Mouse (Mus musculus): ENCODE results near the gene 5730596B20Rik.

5730596B20Rik gene

DNA sequence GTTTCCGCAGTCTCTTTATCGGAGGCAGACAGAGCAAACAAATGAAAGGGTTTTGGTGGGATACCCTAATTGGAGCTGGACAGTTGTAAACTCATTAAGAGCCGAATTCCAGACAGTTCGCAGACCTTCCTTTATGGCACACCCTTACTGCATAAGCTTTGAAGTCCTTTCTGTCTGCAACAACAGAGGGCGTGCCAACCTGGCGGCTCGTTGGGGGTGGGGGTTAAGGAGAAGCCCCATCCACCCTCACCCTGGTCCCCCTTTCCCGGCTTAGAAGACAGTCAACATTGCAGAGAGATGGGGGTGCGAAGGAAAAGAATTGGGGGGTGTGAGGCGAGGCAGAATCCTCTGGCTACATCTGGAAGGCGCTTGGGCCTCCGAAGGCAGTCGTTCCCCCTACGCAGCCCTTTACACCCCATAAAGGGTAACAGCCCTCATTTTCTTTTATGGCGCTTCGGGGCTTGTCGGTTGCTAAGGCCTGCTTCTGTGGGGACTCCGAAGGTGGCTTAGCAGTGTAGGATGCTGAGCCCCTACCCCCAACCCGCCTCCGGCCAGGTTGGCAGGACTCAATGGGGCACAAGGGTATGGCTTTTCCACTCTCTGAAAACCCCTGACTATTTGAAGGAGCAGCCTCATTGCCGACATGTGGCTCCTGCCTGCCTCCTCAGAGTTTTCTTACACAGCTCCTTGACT lies 44.8 kb downstream of the 5730596B20Rik start:
- no peak for DNase-seq (ENCODE audit: extremely low read depth, insufficient read length, low spot score)

DNA sequence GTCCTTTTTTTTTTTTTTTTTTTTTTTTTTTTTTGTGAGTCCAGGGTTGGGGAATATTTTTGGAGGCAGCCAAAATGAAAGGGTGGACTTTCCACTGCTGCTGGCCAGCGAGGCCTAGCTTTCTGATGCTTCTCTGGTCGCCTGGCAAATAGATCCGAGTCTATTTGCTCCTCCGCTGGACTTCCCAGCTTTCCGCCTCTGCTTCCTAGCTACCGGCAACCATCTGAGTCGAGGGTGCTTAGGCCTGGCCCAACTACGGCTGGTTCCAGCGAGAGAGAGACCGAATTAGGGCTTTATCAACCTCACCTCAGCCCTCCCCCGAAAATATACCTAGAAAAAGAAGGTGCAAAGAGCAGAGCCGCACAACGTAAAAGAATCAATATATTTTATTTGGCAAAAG lies 45.4 kb downstream of the 5730596B20Rik start:
- DNase-seq (ENCODE audit: extremely low read depth, insufficient read length, low spot score), result no peak

DNA sequence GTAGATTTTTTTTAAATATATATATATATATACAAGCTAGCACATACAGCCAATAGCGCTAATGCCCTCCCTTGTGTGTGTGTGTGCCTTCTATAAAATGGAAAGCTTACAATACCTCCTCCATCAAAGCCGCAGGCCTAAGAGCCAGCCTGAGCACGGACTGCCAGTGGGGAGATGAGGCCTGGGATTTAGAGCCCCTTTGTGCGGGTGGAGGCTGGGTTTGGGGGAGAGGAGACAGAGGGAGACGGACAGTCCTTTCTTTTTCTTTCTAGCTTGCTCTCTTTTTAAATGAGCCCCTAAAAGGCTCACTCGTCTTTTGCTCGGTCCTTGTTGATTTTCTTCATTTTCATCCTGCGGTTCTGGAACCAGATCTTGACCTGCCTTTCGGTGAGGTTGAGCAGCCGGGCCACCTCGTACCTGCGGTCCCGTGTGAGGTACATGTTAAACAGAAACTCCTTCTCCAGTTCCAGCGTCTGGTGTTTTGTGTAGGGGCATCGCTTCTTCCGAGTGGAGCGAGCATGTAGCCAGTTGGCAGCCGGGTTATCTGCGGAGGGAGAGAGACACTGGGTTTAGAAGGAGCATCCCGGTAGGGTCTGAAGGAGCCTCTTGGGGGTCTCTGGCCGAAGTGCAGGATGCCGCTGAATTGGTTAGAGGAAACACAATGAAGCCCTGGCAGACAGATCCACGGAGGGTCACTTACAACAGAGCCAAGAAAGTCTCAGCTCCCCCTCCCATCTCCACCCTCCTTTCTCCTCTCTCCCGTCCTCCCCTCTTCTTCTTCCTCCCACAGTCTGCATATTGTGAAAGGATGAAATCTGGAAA lies 46.9 kb downstream of the 5730596B20Rik start:
- DNase-seq (ENCODE audit: extremely low read depth, insufficient read length, low spot score), result no peak

DNA sequence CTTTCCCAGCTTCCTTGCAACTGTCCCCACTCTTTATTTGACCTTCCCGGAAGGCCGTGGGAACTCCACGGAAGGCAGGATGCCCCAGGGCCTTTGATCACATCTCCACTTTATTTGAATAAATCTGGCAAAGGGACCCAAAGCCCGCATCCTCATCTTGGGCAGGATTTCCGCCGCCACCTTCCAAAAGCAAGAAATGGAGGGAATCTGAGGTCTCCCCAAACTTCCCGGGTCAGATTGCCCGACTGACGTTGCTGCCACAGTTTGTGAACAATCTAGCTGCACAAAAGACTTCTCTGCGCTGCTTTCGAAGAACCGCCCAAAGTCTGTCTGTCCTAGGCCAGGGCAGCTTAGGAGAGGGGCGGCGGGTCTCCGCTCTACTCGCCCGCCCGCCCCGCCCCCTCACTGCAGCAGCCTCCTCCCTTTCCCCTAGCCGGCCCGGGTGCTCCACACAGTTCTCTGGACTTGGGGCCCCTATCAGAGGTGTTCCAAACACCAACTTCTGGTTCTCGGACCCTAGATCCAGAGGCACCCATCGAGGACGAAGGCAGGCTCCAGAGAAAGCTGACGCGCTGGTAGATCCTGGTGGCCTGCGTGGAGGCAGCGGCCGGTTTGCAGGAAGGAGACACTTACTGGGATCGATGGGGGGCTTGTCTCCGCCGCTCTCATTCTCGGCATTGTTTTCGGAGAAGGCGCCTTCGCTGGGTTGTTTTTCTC lies 47.8 kb downstream of the 5730596B20Rik start:
- DNase-seq (ENCODE audit: extremely low read depth, insufficient read length, low spot score), result no peak

DNA sequence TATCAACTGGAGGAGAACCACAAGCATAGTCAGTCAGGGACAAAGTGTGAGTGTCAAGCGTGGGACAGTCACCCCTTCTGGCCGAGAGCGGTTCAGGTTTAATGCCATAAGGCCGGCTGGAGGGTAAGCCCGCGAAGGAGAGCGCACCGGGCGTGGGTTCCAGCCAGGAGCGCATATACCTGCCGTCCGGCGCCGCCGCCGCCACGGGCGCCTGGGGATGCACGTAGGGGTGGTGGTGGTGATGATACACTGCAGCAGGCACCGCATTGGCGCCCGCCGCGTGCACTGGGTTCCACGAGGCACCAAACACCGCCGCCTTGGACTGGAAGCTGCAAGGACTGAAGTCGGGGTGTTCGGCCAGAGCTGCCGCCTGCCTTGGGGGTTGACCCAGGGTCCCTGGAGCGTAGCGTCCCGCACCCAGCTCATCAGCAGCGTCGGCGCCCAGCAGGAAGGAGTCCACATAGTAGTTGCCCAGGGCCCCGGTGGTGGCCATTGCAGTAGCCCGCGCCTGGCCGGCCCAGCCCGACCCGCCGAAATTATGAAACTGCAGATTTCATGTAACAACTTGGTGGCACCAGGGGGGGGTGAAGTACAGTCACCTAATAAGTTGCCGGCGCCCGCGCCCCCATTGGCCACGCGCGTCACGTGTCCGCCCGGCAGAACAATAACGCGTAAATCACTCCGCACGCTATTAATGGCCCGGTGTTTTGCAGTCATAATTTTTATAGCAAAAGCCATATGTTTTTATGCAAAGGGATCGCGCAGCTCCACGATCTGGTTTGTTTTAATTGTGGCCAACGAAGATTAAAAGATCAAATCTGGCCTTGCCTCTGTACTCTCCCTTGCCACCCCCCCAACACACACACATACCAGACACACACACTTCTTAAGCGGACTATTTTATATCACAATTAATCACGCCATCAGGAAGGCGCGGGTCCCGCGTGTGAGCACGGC lies 48.6 kb downstream of the 5730596B20Rik start:
- peak; percentile 84 for DNase-seq (ENCODE audit: extremely low read depth, insufficient read length, low spot score)

DNA sequence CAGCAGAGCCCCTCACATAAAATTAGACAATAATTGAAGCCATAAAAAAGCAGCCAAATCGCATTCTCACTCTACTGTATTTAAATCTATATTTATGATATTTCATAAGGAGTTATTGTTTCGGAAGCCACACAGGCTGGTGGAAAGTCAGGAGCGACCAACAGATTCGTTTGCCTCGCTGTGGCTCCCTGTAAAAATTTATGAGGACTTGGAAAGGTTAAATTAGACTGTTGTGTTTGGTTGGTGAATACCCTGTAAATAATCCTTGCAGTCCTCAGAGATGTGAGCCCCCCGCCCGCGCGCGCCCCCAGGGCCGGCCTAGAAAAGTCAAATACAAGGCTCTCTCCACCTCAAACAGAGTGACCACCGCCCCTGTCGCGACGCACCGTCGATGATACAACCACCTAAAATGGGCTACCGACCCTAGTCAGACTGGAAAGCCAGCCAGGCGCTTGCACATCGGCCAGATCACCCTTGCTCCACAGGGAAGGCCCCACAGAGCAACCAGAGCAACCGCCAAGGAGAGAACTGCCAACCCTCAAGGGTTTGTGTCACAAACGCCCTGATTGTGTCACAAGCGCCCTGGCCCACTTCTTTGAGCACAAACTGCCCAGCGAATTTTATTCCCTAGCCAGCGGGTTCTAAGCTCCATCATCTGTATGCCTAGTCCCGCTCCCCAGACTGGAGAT lies 49.4 kb downstream of the 5730596B20Rik start:
- no peak for DNase-seq (ENCODE audit: extremely low read depth, insufficient read length, low spot score)

DNA sequence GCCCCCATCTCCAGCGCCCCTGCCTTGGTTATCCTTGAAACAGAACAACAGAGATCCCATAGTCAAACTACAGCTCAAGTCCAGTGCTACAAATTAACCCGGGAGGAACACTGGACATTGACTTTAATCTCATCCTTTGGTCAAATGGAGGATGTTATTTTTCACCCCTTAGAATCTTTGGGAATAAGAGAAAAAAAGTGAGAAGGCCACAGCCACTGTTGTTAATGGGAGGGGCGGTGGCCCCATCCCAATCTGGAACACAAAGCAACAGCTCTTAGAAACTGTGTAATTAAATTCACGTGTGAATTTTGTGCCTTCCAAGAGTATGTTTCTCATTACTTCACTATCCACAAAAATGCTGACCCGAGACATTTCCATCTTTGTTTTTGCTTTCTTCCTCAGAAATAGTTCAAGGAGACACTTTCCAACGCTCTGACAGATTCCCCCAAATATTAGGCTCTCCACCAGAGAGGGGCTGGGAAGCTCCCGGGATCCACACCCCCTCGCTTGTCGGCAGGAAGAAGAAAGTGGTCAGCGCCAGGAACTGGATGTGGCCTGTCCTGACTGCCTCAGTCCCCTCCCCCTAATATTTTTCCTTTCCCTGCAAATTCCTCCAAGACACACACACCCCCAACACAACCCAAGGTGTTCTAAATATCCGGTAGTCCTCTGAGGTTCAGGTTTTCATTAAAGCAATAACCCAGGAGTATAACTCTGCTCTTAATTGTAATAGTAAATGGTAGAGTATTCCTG lies 50.3 kb downstream of the 5730596B20Rik start:
- DNase-seq (ENCODE audit: extremely low read depth, insufficient read length, low spot score), result no peak

DNA sequence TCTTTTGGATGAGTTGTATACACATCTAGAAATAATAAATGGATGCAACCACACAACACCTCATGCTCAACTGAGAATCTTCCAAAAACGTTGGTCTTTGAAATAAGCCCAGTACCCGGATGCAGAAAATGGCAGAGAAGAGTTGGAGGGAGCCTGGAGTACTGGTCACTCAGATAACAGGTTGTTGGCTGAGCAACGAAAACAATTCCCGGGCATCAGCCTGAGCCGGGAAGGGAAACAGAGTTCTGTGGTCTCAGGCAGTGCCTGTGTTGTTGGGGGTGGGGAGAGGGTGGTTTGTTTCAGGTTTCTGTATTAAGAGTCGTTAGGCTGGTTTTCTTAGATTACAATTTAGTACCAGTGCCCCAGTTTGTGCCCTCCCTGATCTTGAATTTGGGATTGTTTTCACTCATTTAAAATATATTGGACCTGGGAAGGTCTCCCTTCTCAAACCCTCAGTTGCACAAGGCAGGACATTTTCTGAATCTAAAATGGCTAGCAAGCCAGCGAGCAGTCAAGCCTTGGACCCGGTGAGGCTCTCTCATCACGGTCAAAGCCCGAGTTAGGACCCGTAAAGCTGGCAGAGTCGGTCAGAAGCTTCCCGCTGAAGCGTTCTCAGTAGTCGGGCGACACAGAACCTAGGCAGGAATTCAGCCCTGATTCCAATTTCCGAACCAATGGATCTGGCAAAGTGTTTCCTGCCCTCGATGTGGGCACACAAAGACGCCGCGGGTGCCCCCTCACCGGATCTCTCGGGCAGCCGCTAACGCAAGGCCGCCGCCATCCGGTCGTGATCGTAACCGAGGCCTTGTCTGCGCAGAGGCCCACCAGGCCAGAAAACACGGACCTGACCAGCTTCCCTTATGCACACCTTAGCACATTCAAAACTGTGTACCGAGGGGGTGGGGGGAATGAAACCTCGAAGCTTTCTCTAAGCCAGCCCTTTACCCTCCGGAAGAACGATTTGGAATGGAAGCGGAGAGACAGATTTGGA lies 51.5 kb downstream of the 5730596B20Rik start:
- no peak for DNase-seq (ENCODE audit: extremely low read depth, insufficient read length, low spot score)

DNA sequence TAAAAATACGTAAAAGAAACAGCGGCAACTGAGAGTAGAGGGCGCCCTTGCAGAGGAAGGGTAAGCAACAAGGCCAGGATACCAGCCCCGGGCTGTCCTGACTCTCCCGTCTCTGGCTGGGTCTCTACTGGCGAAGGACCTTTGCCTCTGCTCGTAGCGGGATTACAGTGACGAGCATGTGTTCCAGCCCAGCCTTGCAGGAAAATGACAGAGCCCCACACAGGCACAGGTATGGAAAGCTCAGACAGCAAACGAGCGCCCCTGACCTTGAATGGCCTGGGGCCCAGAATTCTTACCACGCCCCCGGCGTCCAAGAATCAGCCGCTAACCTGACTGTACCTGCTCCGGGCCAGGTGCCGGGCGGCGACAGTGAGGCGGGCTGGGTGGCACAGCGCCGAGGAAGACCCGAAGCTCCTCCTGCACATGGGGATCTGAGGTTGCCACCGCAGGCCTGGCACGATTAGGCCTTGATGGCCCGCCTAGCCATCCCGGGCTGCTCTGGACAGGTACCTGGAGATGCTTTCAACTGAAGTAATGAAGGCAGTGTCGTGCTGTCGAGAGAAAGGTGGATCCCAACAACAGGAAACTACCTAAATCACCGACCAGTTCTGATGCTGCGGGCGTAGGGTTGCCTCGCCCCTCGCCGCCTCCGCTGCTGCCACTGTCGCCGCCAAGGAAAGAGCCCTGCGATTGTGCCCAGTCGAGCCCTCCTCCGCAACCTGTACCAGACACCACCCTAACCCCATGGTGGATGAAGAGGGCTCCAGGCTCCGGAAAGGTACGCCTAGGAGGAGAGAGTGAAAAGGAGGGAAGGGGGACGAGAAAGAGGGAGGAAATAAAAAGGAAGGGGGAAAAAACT lies 52.5 kb downstream of the 5730596B20Rik start:
- DNase-seq (ENCODE audit: extremely low read depth, insufficient read length, low spot score), result no peak

Measured in 3134 (cell line).